Mouse (Mus musculus) naive thymus-derived CD4-positive, alpha-beta T cell, adult 5 months (primary cell): Measurements from ENCODE around the gene Krt36. TPM values are rescaled to one million over a fixed set of nuclear protein-coding genes. Genes with fewer than 3 reads are reported as not detected.

Source experiments
- polyA plus RNA-seq: library from polyadenylated mRNA; unstranded; fragments of 100-300 nt; shearing (Covaris generic); gene quantifications from one replicate; pipeline ENCODE4 v1.2.1, GENCODE M21; 2017

The Krt36 gene
- not detected for polyA plus RNA-seq

GRCm38 (mm10) chr11:100105576-100106122 lies at the start of gene Krt36:
TSS of gene Krt36 (minus strand) at chr11:100105626.

DNA sequence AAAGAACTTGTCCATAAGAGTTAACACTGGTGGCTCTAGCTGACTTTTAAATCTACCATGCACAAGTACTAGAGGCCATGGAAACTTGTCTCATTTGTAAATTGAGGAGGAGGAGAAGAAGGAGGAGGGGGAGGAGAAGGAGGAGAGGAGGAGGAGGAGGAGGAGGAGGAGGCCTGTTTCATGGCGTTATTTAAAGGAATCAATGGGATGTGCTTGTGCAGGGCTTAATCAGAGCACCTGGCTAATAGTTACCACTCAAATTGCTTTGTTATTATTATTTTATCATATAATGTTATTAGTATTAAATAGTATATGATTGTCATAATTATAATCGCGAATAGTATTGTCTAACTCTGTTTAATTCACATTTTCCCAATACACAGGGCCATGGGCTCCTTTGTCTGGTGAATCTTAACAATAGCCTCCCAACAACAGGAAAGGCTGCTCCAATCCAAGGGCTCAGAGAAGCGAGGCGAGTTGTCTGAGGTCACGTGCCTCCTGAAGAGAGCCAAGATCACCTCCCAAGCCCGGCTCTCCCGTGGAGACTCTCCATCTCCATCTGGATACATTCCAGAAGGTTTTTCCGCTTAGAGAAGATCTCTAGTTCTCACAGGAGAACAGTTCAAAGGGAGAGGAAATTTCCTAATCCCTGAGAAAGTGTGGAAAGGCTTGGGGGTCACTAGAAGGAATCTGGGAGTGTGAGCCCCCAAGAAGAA lies 43.3 kb upstream of the Krt36 start, which contains the start of gene Krt19:
Krt19 (minus strand) TSS at position 51 of the 716 bp plus-strand sequence.

DNA sequence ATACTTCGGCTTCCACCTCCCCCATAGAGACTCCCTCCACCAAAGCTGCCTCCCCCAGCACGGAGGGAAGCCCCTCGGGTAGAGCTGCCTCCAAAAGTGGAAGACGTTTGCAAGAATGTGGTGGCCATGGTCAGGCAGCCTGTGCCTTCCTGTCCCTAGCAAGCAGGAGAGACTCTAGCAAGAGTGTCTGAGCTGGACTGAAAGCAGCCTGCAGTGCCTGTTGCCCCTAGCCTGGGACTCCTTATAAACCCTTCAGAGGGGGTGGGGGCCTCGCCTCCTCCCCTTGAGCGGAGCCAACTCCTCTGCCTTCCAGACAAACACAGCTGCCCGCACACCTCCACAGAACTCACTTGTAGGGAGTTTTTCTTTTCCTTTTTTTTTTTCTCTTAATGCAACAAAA lies 30.3 kb upstream of the Krt36 start, which contains the start of gene Krt15:
Krt15 (minus strand) TSS at position 198 of the 400 bp plus-strand sequence.

DNA sequence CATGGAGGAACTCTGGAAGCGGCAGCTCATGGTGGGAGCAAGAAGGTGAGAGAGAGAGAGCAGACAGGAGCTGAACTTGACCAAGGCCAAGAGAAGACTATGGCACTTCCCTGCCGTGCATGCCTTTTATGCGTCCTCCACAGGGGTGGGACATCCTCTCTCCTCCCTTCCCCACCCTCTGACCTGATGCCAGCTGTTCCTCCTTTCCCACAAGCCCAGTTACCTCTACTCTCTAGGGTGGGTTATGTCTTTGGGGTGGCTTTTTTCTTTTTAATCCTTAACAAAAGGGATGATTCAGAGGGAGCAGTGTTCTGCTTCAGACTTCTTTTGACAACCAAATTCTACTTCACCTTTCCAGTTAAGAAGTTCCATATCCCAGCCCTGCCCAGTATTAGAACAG lies 16.0 kb upstream of the Krt36 start, which contains the start of gene Krt13:
Krt13 (minus strand) TSS at position 101 of the 400 bp plus-strand sequence.

DNA sequence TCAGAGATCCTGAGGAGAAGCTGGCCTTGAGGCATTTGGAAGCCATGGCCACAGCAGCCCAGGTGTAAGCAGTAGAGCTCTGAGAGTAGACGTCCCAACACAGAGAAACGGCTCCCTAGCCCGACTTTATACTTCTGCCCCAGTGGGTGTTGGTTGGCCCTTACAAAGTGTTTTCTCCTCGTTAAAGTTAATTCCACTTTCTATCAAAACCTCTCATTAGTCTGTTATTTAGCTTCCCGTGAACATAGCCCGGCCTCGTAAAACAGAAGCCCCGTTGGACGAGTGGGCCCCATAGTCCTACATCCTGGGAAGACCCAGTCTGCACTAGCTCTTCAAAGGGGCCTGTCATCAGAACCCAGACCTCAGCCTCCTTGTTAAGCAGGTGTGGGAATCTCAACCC lies 9.3 kb downstream of the Krt36 start, which contains the start of gene Krt35:
Krt35 (minus strand) TSS at position 101 of the 400 bp plus-strand sequence.

GRCm38 (mm10) chr11:100087861-100088260 lies 17.6 kb downstream of the Krt36 start, which contains the start of gene Krt32:
TSS of gene Krt32 (minus strand) at chr11:100088226.

Other genes with a start within 250 kb of the Krt36 start
- not detected for gene Gm11568, start 247.7 kb downstream of the Krt36 start, polyA plus RNA-seq
- gene Gm11559, start 241.2 kb downstream of the Krt36 start, polyA plus RNA-seq = not detected
- not detected for gene Krtap9-1, start 232.2 kb downstream of the Krt36 start, polyA plus RNA-seq
- not detected for gene Gm11567, start 226.4 kb downstream of the Krt36 start, polyA plus RNA-seq
- gene Krtap31-1, start 197.7 kb downstream of the Krt36 start, polyA plus RNA-seq = not detected
- not detected for gene Gm11565, start 190.9 kb downstream of the Krt36 start, polyA plus RNA-seq
- not detected for gene Krtap31-2, start 169.3 kb downstream of the Krt36 start, polyA plus RNA-seq
- not detected for gene Krtap9-5, start 157.2 kb downstream of the Krt36 start, polyA plus RNA-seq
- not detected for gene Krtap29-1, start 126.6 kb downstream of the Krt36 start, polyA plus RNA-seq
- not detected for gene Krtap16-1, start 119.0 kb downstream of the Krt36 start, polyA plus RNA-seq
- not detected for gene Krtap17-1, start 111.6 kb downstream of the Krt36 start, polyA plus RNA-seq
- gene Krt33a, start 89.4 kb downstream of the Krt36 start, polyA plus RNA-seq = not detected
- gene Krt33b, start 75.8 kb downstream of the Krt36 start, polyA plus RNA-seq = not detected
- gene Krt34, start 64.1 kb downstream of the Krt36 start, polyA plus RNA-seq = not detected
- not detected for gene Krt31, start 55.1 kb downstream of the Krt36 start, polyA plus RNA-seq
- not detected for gene Krt32, start 17.4 kb downstream of the Krt36 start, polyA plus RNA-seq
- gene Krt35, start 9.4 kb downstream of the Krt36 start, polyA plus RNA-seq = not detected
- gene Krt13, start 15.9 kb upstream of the Krt36 start, polyA plus RNA-seq = not detected
- not detected for gene Krt15, start 30.3 kb upstream of the Krt36 start, polyA plus RNA-seq
- not detected for gene Krt19, start 43.0 kb upstream of the Krt36 start, polyA plus RNA-seq
- gene Krt9, start 87.6 kb upstream of the Krt36 start, polyA plus RNA-seq = not detected
- not detected for gene Krt14, start 101.9 kb upstream of the Krt36 start, polyA plus RNA-seq
- gene Krt16, start 143.3 kb upstream of the Krt36 start, polyA plus RNA-seq = not detected
- not detected for gene Krt17, start 155.4 kb upstream of the Krt36 start, polyA plus RNA-seq
- not detected for gene Krt42, start 164.2 kb upstream of the Krt36 start, polyA plus RNA-seq
- gene Eif1, start 214.3 kb upstream of the Krt36 start, polyA plus RNA-seq = 4,878 TPM
- not detected for gene Gast, start 228.8 kb upstream of the Krt36 start, polyA plus RNA-seq